ENCODE assay signal across 8 mouse cellular contexts in genomic region chr9:119984536-119985011, GRCm38 (mm10). TPM values are rescaled to one million over a fixed set of nuclear protein-coding genes. Genes with fewer than 3 reads are reported as not detected.
DNase-seq lines count a peak whose midpoint lies in the region; ATAC-seq and TF ChIP-seq lines count a peak whose summit lies in the region.

Gene Csrnp1 (minus strand): TSS chr9:119984658.

- ATAC-seq in embryonic facial prominence, embryonic 11.5 days (replicated peaks; ENCODE audit: insufficient number of reproducible peaks, low FRiP score, low TSS enrichment, low read depth), result no peak
- no peak for ATAC-seq in hindbrain, embryonic 12.5 days (ENCODE audit: low FRiP score)
- ATAC-seq in liver, embryonic 15.5 days (ENCODE audit: insufficient read depth), result no peak
- no peak for ATAC-seq in stomach, embryonic 15.5 days (ENCODE audit: insufficient read depth, low FRiP score, low read depth)

- H3K4me2 ChIP-seq in embryonic facial prominence, embryonic 11.5 days (ENCODE audit: low read depth, low read length), result peak within 1 kb of the TSS; percentile 95
- peak within 1 kb of the TSS; percentile 87 for H3K4me2 ChIP-seq in hindbrain, embryonic 12.5 days (replicated peaks)
- peak within 1 kb of the TSS; percentile 81 for H3K4me2 ChIP-seq in liver, embryonic 15.5 days
- peak within 1 kb of the TSS; percentile 96 for H3K4me2 ChIP-seq in stomach, embryonic 15.5 days

- WGBS in embryonic facial prominence, embryonic 11.5 days, result 5% methylated on average over 14 of the region's 14 CpGs
- WGBS in hindbrain, embryonic 12.5 days, result 5% methylated on average over 14 of the region's 14 CpGs
- 14% methylated on average over 14 of the region's 14 CpGs for WGBS in liver, embryonic 15.5 days (ENCODE audit: insufficient replicate concordance)
- 10% methylated on average over 14 of the region's 14 CpGs for WGBS in stomach, embryonic 15.5 days

- intact Hi-C loops in gastrocnemius, adult 2 months (cut with DNase I), result no loop called here

- no peak for TF ChIP-seq CTCF in gastrocnemius, adult 2 months (IDR thresholded peaks at IDR 0.05)

- H3K9me3 ChIP-seq in embryonic facial prominence, embryonic 11.5 days (replicated peaks; ENCODE audit: control insufficient read depth, low read length), result no peaks in the 10 kb centered on the region
- no peaks in the 10 kb centered on the region for H3K9me3 ChIP-seq in hindbrain, embryonic 12.5 days (replicated peaks)
- H3K9me3 ChIP-seq in liver, embryonic 15.5 days (replicated peaks), result no peaks in the 10 kb centered on the region
- H3K9me3 ChIP-seq in stomach, embryonic 15.5 days, result no peaks in the 10 kb centered on the region

- peak within 1 kb of the TSS; percentile 62 for H3K9ac ChIP-seq in embryonic facial prominence, embryonic 11.5 days (replicated peaks; ENCODE audit: low read length)
- H3K9ac ChIP-seq in hindbrain, embryonic 12.5 days, result peak within 1 kb of the TSS; percentile 57
- peak within 1 kb of the TSS; percentile 61 for H3K9ac ChIP-seq in liver, embryonic 15.5 days
- peak within 1 kb of the TSS; percentile 45 for H3K9ac ChIP-seq in stomach, embryonic 15.5 days

- no peaks in the 10 kb centered on the region for H3K36me3 ChIP-seq in embryonic facial prominence, embryonic 11.5 days (replicated peaks; ENCODE audit: control insufficient read depth, insufficient read depth, low read depth, low read length)
- no peaks in the 10 kb centered on the region for H3K36me3 ChIP-seq in hindbrain, embryonic 12.5 days
- H3K36me3 ChIP-seq in liver, embryonic 15.5 days (replicated peaks), result no peaks in the 10 kb centered on the region
- no peaks in the 10 kb centered on the region for H3K36me3 ChIP-seq in stomach, embryonic 15.5 days

- H3K27ac ChIP-seq in gastrocnemius, adult 2 months, result peak within 1 kb of the TSS; percentile 96
- H3K27ac ChIP-seq in embryonic facial prominence, embryonic 11.5 days (replicated peaks; ENCODE audit: low read depth, low read length), result 0 out of 2 replicates have a peak within 1 kb of the TSS, but pooled peaks have one; percentile 28
- peak within 1 kb of the TSS; percentile 48; the same call in 1 of the 2 replicates for H3K27ac ChIP-seq in hindbrain, embryonic 12.5 days
- peak within 1 kb of the TSS; percentile 76 for H3K27ac ChIP-seq in liver, embryonic 15.5 days (replicated peaks)
- peak within 1 kb of the TSS; percentile 96 for H3K27ac ChIP-seq in stomach, embryonic 15.5 days

- H3K27me3 ChIP-seq in embryonic facial prominence, embryonic 11.5 days (ENCODE audit: control insufficient read depth, insufficient read depth, low read length), result no peaks in the 10 kb centered on the region
- peaks cover 24% of the 10 kb centered on the region for H3K27me3 ChIP-seq in hindbrain, embryonic 12.5 days
- H3K27me3 ChIP-seq in liver, embryonic 15.5 days, result peaks cover 51% of the 10 kb centered on the region
- no peaks in the 10 kb centered on the region for H3K27me3 ChIP-seq in stomach, embryonic 15.5 days (replicated peaks)

- H3K4me3 ChIP-seq in gastrocnemius, adult 2 months, result peak within 1 kb of the TSS; percentile 98
- H3K4me3 ChIP-seq in embryonic facial prominence, embryonic 11.5 days (ENCODE audit: low read depth, low read length), result peak within 1 kb of the TSS; percentile 65
- peak within 1 kb of the TSS; percentile 60 for H3K4me3 ChIP-seq in hindbrain, embryonic 12.5 days
- peak within 1 kb of the TSS; percentile 66 for H3K4me3 ChIP-seq in liver, embryonic 15.5 days (replicated peaks)
- peak within 1 kb of the TSS; percentile 76 for H3K4me3 ChIP-seq in stomach, embryonic 15.5 days (replicated peaks)

- DNase-seq in gastrocnemius, adult 2 months, result no peak
- DNase-seq in gastrocnemius, postnatal 4 days (ENCODE audit: low spot score in 2 of 2), result no peak
- peak; percentile 96 for DNase-seq in ES-CJ7 (ENCODE audit: low read depth, low spot score)
- no peak for DNase-seq in embryonic facial prominence, embryonic 11.5 days (ENCODE audit: low spot score)
- DNase-seq in urinary bladder, postnatal 14 days (ENCODE audit: low spot score), result no peak

- H3K4me1 ChIP-seq in embryonic facial prominence, embryonic 11.5 days (ENCODE audit: control insufficient read depth, insufficient read depth, low read length), result peaks cover 27% of the 10 kb centered on the region
- H3K4me1 ChIP-seq in hindbrain, embryonic 12.5 days, result peaks cover 46% of the 10 kb centered on the region
- peaks cover 51% of the 10 kb centered on the region for H3K4me1 ChIP-seq in liver, embryonic 15.5 days (replicated peaks)
- peaks cover 45% of the 10 kb centered on the region for H3K4me1 ChIP-seq in stomach, embryonic 15.5 days

RNA-seq across cellular contexts. Expression of gene Csrnp1, which starts in this region (rescaled TPM):
- 10 to 100 TPM in 1 of 2 experiments, 1 to 10 TPM in 1; 5.9 to 12.0 TPM for total RNA-seq in gastrocnemius, adult 2 months (2021)
- total RNA-seq in gastrocnemius, postnatal 4 days (2021), result 1 to 10 TPM; 4.5 to 5.4 TPM
- polyA plus RNA-seq in embryonic facial prominence, embryonic 11.5 days (2014; fragmentation: Nextera tagmentation; extraction: Ambion mirVana), result 1.5 and 2.1 TPM in 2 replicates
- polyA plus RNA-seq in hindbrain, embryonic 12.5 days (2016; fragmentation: Nextera tagmentation; extraction: Ambion mirVana), result 2.6 and 2.8 TPM in 2 replicates
- polyA plus RNA-seq in liver, embryonic 15.5 days (2015; fragmentation: Nextera tagmentation; extraction: Ambion mirVana), result 2.0 and 2.8 TPM in 2 replicates
- 5.7 and 6.7 TPM in 2 replicates for polyA plus RNA-seq in stomach, embryonic 15.5 days (2015; fragmentation: Nextera tagmentation; extraction: Ambion mirVana)

Comparison
In these comparisons a context has a peak if more than half of its experiments do, and no peak if none do; other contexts are left out.
1. H3K27ac ChIP-seq: peak in every context shown above with its lines; median percentile 96 in gastrocnemius, adult 2 months; 96 in stomach, embryonic 15.5 days; 76 in liver, embryonic 15.5 days; 48 in hindbrain, embryonic 12.5 days; 28 in embryonic facial prominence, embryonic 11.5 days.